Mouse (Mus musculus): ENCODE measurements around the gene Psmc5. TPM values are rescaled to one million over a fixed set of nuclear protein-coding genes. Genes with fewer than 3 reads are reported as not detected.

The Psmc5 gene
- polyA plus RNA-seq, 1 experiment = 305 TPM

DNA sequence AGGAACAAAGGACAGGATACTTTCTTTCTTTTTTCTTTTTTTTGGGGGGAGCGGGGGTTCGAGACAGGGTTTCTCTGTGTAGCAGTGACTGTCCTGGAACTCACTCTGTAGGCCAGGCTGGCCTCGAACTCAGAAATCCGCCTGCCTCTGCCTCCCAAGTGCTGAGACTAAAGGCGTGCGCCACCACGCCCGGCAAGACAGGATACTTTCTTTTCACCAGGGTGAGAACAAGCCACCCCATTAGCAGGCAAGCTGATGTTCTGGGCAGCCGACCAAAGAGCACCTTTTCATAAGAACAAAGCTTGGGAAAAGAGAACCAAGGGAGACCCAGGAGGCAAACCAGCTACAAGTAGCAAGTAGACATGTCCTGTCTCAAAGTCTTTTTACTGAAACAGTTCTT is 50.8 kb downstream of the Psmc5 start:
- TF ChIP-seq POLR2A (IDR thresholded peaks at IDR 0.05; ENCODE audit: insufficient read length, low read depth) = no peak
- TF ChIP-seq E2F4 (IDR thresholded peaks at IDR 0.05; ENCODE audit: insufficient read depth) = no peak
- TF ChIP-seq CEBPB (IDR thresholded peaks at IDR 0.05; ENCODE audit: insufficient read depth, poor library complexity, severe bottlenecking) = no peak
- Histone ChIP-seq H3K4me3 (no peak overlapping the region), H3K27me3 (ENCODE audit: control insufficient read depth, insufficient read depth, insufficient read length) (peaks cover 13% of the 10 kb centered on the region), H3ac (ENCODE audit: control insufficient read depth, insufficient read length) (no peak overlapping the region), H3K79me2 (ENCODE audit: control insufficient read depth, insufficient read depth) (no peaks in the 10 kb centered on the region), H3K36me3 (ENCODE audit: control insufficient read depth, insufficient read depth) (no peaks in the 10 kb centered on the region), H3K4me2 (ENCODE audit: low read depth) (no peak overlapping the region)

DNA sequence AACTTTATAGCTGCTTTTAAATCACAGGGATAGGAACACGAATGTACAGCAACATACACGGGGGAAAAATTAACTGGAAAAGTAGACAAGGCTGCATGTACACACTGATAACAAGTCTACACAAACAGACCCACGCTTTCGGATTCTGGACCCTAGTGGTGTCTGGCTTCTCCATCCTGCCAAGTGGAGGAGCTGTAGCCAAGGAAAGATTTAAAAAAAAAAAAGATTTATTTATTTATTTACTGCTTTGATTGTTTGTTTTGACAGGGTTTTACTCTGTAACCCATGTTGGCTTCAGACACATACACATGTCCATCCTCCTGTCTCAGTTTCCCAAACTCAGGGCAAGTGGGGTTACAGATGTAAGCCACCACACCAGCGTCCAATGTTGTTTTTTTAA is 51.5 kb downstream of the Psmc5 start:
- no peaks in the 10 kb centered on the region for H3K36me3 ChIP-seq (ENCODE audit: control insufficient read depth, insufficient read depth)
- no peaks in the 10 kb centered on the region for H3K79me2 ChIP-seq (ENCODE audit: control insufficient read depth, insufficient read depth)
- TF ChIP-seq CEBPB (IDR thresholded peaks at IDR 0.05; ENCODE audit: insufficient read depth, poor library complexity, severe bottlenecking) (no peak), MAX (IDR thresholded peaks at IDR 0.05; ENCODE audit: low read depth) (no peak), SRF (IDR thresholded peaks at IDR 0.05; ENCODE audit: control insufficient read depth, insufficient read length, low read depth) (no peak), TCF12 (IDR thresholded peaks at IDR 0.05; ENCODE audit: insufficient read depth, poor library complexity, severe bottlenecking) (no peak), MYOG (IDR thresholded peaks at IDR 0.05; ENCODE audit: control insufficient read depth in 1 of 3, insufficient read depth in 1 of 3, insufficient read length in 2 of 3, low read depth in 2 of 3) (no peak), POLR2A (IDR thresholded peaks at IDR 0.05; ENCODE audit: insufficient read length, low read depth) (no peak), MYOD1 (IDR thresholded peaks at IDR 0.05; ENCODE audit: control insufficient read depth in 1 of 3, insufficient read length in 2 of 3, low read depth in 2 of 3) (no peak), USF1 (IDR thresholded peaks at IDR 0.05; ENCODE audit: low read depth) (no peak), REST (IDR thresholded peaks at IDR 0.05; ENCODE audit: insufficient read depth, insufficient read length) (no peak), E2F4 (IDR thresholded peaks at IDR 0.05; ENCODE audit: insufficient read depth) (no peak), TCF3 (IDR thresholded peaks at IDR 0.05; ENCODE audit: insufficient read length, low read depth) (no peak), POLR2AphosphoS2 (IDR thresholded peaks at IDR 0.05; ENCODE audit: insufficient read length, low read depth) (no peak)
- H3K4me3 ChIP-seq = no peak overlapping the region
- H3ac ChIP-seq (ENCODE audit: control insufficient read depth, insufficient read length) = no peak overlapping the region
- no peak overlapping the region for H3K4me2 ChIP-seq (ENCODE audit: low read depth)
- H3K27me3 ChIP-seq (ENCODE audit: control insufficient read depth, insufficient read depth, insufficient read length) = peaks cover 20% of the 10 kb centered on the region

- no peak overlapping the region for H3K4me2 ChIP-seq (ENCODE audit: low read depth)
- H3K4me3 ChIP-seq = no peak overlapping the region
- no peak overlapping the region for H3ac ChIP-seq (ENCODE audit: control insufficient read depth, insufficient read length)
- H3K79me2 ChIP-seq (ENCODE audit: control insufficient read depth, insufficient read depth) = no peaks in the 10 kb centered on the region
- TF ChIP-seq MYOD1 (IDR thresholded peaks at IDR 0.05; ENCODE audit: control insufficient read depth in 1 of 3, insufficient read length in 2 of 3, low read depth in 2 of 3) (no peak), TCF3 (IDR thresholded peaks at IDR 0.05; ENCODE audit: insufficient read length, low read depth) (no peak), POLR2A (IDR thresholded peaks at IDR 0.05; ENCODE audit: insufficient read length, low read depth) (no peak), USF1 (IDR thresholded peaks at IDR 0.05; ENCODE audit: low read depth) (no peak), E2F4 (IDR thresholded peaks at IDR 0.05; ENCODE audit: insufficient read depth) (no peak), POLR2AphosphoS2 (IDR thresholded peaks at IDR 0.05; ENCODE audit: insufficient read length, low read depth) (no peak), MAX (IDR thresholded peaks at IDR 0.05; ENCODE audit: low read depth) (no peak), CEBPB (IDR thresholded peaks at IDR 0.05; ENCODE audit: insufficient read depth, poor library complexity, severe bottlenecking) (no peak), SRF (IDR thresholded peaks at IDR 0.05; ENCODE audit: control insufficient read depth, insufficient read length, low read depth) (no peak), MYOG (IDR thresholded peaks at IDR 0.05; ENCODE audit: control insufficient read depth in 1 of 3, insufficient read depth in 1 of 3, insufficient read length in 2 of 3, low read depth in 2 of 3) (no peak), REST (IDR thresholded peaks at IDR 0.05; ENCODE audit: insufficient read depth, insufficient read length) (no peak), TCF12 (IDR thresholded peaks at IDR 0.05; ENCODE audit: insufficient read depth, poor library complexity, severe bottlenecking) (no peak)
- H3K27me3 ChIP-seq (ENCODE audit: control insufficient read depth, insufficient read depth, insufficient read length) = peaks cover 21% of the 10 kb centered on the region
- H3K36me3 ChIP-seq (ENCODE audit: control insufficient read depth, insufficient read depth) = no peaks in the 10 kb centered on the region
These were observed 52.2 kb downstream of the Psmc5 start for GRCm38 (mm10) chr11:106308162-106308561.

DNA sequence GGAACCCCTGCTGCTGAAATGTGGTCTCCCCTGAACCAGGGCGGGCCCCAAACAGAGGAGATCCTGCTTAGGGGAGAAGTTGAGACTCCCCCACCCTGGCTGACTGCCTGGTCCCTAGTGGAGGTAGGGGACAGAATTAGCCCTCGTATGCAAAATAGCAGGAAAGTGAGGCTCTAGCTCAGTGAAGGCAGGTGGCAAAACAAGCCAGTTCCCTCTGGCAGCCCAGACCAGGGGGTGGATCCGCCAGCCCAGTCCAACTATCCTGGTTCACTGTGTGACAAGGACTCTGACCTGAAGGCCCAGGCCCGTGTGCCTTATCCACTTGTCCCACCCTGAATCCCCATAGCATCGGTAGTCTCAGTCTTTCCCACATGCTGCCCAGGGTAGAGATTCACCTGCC is 54.2 kb downstream of the Psmc5 start:
- Histone ChIP-seq H3K27me3 (ENCODE audit: control insufficient read depth, insufficient read depth, insufficient read length) (peaks cover 35% of the 10 kb centered on the region), H3K79me2 (ENCODE audit: control insufficient read depth, insufficient read depth) (no peaks in the 10 kb centered on the region), H3K36me3 (ENCODE audit: control insufficient read depth, insufficient read depth) (no peaks in the 10 kb centered on the region), H3ac (ENCODE audit: control insufficient read depth, insufficient read length) (no peak overlapping the region), H3K4me3 (no peak overlapping the region), H3K4me2 (ENCODE audit: low read depth) (no peak overlapping the region)
- TF ChIP-seq POLR2A (IDR thresholded peaks at IDR 0.05; ENCODE audit: insufficient read length, low read depth) (no peak), POLR2AphosphoS2 (IDR thresholded peaks at IDR 0.05; ENCODE audit: insufficient read length, low read depth) (no peak), MYOG (IDR thresholded peaks at IDR 0.05; ENCODE audit: control insufficient read depth in 1 of 3, insufficient read depth in 1 of 3, insufficient read length in 2 of 3, low read depth in 2 of 3) (no peak), TCF12 (IDR thresholded peaks at IDR 0.05; ENCODE audit: insufficient read depth, poor library complexity, severe bottlenecking) (no peak), CEBPB (IDR thresholded peaks at IDR 0.05; ENCODE audit: insufficient read depth, poor library complexity, severe bottlenecking) (no peak), USF1 (IDR thresholded peaks at IDR 0.05; ENCODE audit: low read depth) (no peak), REST (IDR thresholded peaks at IDR 0.05; ENCODE audit: insufficient read depth, insufficient read length) (no peak), MYOD1 (IDR thresholded peaks at IDR 0.05; ENCODE audit: control insufficient read depth in 1 of 3, insufficient read length in 2 of 3, low read depth in 2 of 3) (no peak), MAX (IDR thresholded peaks at IDR 0.05; ENCODE audit: low read depth) (no peak)

Other genes with a start within 250 kb of the Psmc5 start
- gene Kcnh6, start 248.0 kb upstream of the Psmc5 start, polyA plus RNA-seq (2012; fragmentation: generic; extraction: Trizol) = not detected
- gene Dcaf7, start 219.3 kb upstream of the Psmc5 start, polyA plus RNA-seq (2012; fragmentation: generic; extraction: Trizol) = 36.1 TPM
- gene Taco1, start 190.1 kb upstream of the Psmc5 start, polyA plus RNA-seq (2012; fragmentation: generic; extraction: Trizol) = 21.2 TPM
- gene Map3k3, start 171.5 kb upstream of the Psmc5 start, polyA plus RNA-seq (2012; fragmentation: generic; extraction: Trizol) = 21.9 TPM
- gene Gm10840, start 95.3 kb upstream of the Psmc5 start, polyA plus RNA-seq (2012; fragmentation: generic; extraction: Trizol) = not detected
- gene Limd2, start 95.3 kb upstream of the Psmc5 start, polyA plus RNA-seq (2012; fragmentation: generic; extraction: Trizol) = 36.4 TPM
- gene Strada, start 54.0 kb upstream of the Psmc5 start, polyA plus RNA-seq (2012; fragmentation: generic; extraction: Trizol) = 25.9 TPM
- gene Ccdc47, start 39.8 kb upstream of the Psmc5 start, polyA plus RNA-seq (2012; fragmentation: generic; extraction: Trizol) = 31.6 TPM
- gene Ddx42, start 39.2 kb upstream of the Psmc5 start, polyA plus RNA-seq (2012; fragmentation: generic; extraction: Trizol) = 22.0 TPM
- gene Ftsj3, start 75 bp upstream of the Psmc5 start, polyA plus RNA-seq (2012; fragmentation: generic; extraction: Trizol) = 36.1 TPM
- 42.9 TPM for gene Smarcd2, start 16.8 kb downstream of the Psmc5 start, polyA plus RNA-seq (2012; fragmentation: generic; extraction: Trizol)
- 0.11 TPM for gene Tcam1, start 20.5 kb downstream of the Psmc5 start, polyA plus RNA-seq (2012; fragmentation: generic; extraction: Trizol)
- gene Gh, start 45.7 kb downstream of the Psmc5 start, polyA plus RNA-seq (2012; fragmentation: generic; extraction: Trizol) = not detected
- gene Cd79b, start 58.6 kb downstream of the Psmc5 start, polyA plus RNA-seq (2012; fragmentation: generic; extraction: Trizol) = not detected
- gene Scn4a, start 97.1 kb downstream of the Psmc5 start, polyA plus RNA-seq (2012; fragmentation: generic; extraction: Trizol) = 15.3 TPM
- 0.32 TPM for gene Prr29, start 109.3 kb downstream of the Psmc5 start, polyA plus RNA-seq (2012; fragmentation: generic; extraction: Trizol)
- gene Icam2, start 131.9 kb downstream of the Psmc5 start, polyA plus RNA-seq (2012; fragmentation: generic; extraction: Trizol) = not detected
- gene Ern1, start 231.7 kb downstream of the Psmc5 start, polyA plus RNA-seq (2012; fragmentation: generic; extraction: Trizol) = 20.4 TPM